Comparison of ENCODE assay signal across 8 mouse cellular contexts in genomic region chr16:84835823-84836743, GRCm38 (mm10). TPM values are rescaled to one million over a fixed set of nuclear protein-coding genes. Genes with fewer than 3 reads are reported as not detected.
DNase-seq lines count a peak whose midpoint lies in the region; ATAC-seq and TF ChIP-seq lines count a peak whose summit lies in the region.

No protein-coding gene starts in this region.

- H3K27me3 ChIP-seq in forebrain, embryonic 11.5 days (ENCODE audit: control insufficient read depth, insufficient read depth, low read length): no peaks in the 10 kb centered on the region

- 8% methylated on average over 29 of the region's 29 CpGs for WGBS in bone marrow, adult 2 months
- WGBS in forebrain, embryonic 11.5 days: 9% methylated on average over 29 of the region's 29 CpGs
- 3% methylated on average over 29 of the region's 29 CpGs for WGBS in large intestine, adult 2 months

- in situ Hi-C loops in ES-E14 (cut with MboI; ENCODE audit: low sequenced_read_pairs in 2 of 2, unreplicated experiment in 2 of 2): loop anchor here in 1 of 2 experiments (10.0 kb wide), 1 partner anchor 101 kb away; the partner anchor contains the start of gene Mrpl39

- intact Hi-C loops in heart, postnatal 14 days (cut with DNase I): loop anchor here (5.0 kb wide), 1 partner anchor 99 kb away; the partner anchor contains the start of gene Mrpl39

- peak overlapping the region; percentile 87 to 96 for H3K4me3 ChIP-seq in ES-E14 (ENCODE audit: insufficient read depth in 1 of 2, low read depth in 1 of 2, low read length in 2 of 2, poor library complexity in 1 of 2, severe bottlenecking in 1 of 2)
- peak overlapping the region; percentile 86 for H3K4me3 ChIP-seq in bone marrow, adult 2 months (replicated peaks; ENCODE audit: control insufficient read depth, low read depth, low read length)
- H3K4me3 ChIP-seq in forebrain, embryonic 11.5 days (ENCODE audit: low read depth, low read length): peak overlapping the region; percentile 92

- peak; percentile 75 for DNase-seq in ES-E14 (ENCODE audit: low read depth, low spot score)
- DNase-seq in forebrain, embryonic 11.5 days (ENCODE audit: low spot score): peak; percentile 61
- peak; percentile 54 to 64 for DNase-seq in heart, postnatal 14 days
- peak; percentile 70 for DNase-seq in large intestine, adult 2 months (ENCODE audit: low read depth, low spot score)
- peak; percentile 61 for DNase-seq in lung, postnatal 10 days
- DNase-seq in ovary, postnatal 14 days (ENCODE audit: low spot score): peak; percentile 42
- DNase-seq in yolk sac, embryonic 10.5 days (ENCODE audit: low spot score): peak; percentile 77

- H3K9me3 ChIP-seq in ES-E14 (ENCODE audit: control insufficient read depth, insufficient read depth, low read depth, low read length): no peaks in the 10 kb centered on the region
- H3K9me3 ChIP-seq in forebrain, embryonic 11.5 days (ENCODE audit: control insufficient read depth, low read length): no peaks in the 10 kb centered on the region

- TF ChIP-seq POLR2A in bone marrow, adult 2 months (IDR thresholded peaks at IDR 0.05; ENCODE audit: borderline replicate concordance, control insufficient read depth, low read depth, low read length): no peak; the same call in 1 of the 2 replicates

- peak overlapping the region; percentile 78 for H3K4me2 ChIP-seq in forebrain, embryonic 11.5 days (ENCODE audit: low read depth, low read length, severe bottlenecking)

- peak overlapping the region; percentile 99 for H3K9ac ChIP-seq in ES-E14 (ENCODE audit: insufficient read depth, low read depth, low read length, poor library complexity, severe bottlenecking)
- H3K9ac ChIP-seq in forebrain, embryonic 11.5 days (ENCODE audit: low read length): peak overlapping the region; percentile 98

- ATAC-seq in forebrain, embryonic 11.5 days (replicated peaks; ENCODE audit: low FRiP score): peak; percentile 13

- H3K36me3 ChIP-seq in ES-E14 (ENCODE audit: control insufficient read depth, insufficient read depth, low read length, poor library complexity, severe bottlenecking): peaks cover 13% of the 10 kb centered on the region
- peaks cover 4% of the 10 kb centered on the region; the same call in 1 of the 2 replicates for H3K36me3 ChIP-seq in forebrain, embryonic 11.5 days (ENCODE audit: control insufficient read depth, insufficient read depth, low read length)

- no peak for TF ChIP-seq CTCF in bone marrow, adult 2 months (IDR thresholded peaks at IDR 0.05; ENCODE audit: control insufficient read depth, insufficient read depth, low read length)

- peak overlapping the region; percentile 100 for H3K27ac ChIP-seq in ES-E14 (ENCODE audit: insufficient read depth, low read depth, low read length, poor library complexity, severe bottlenecking)
- H3K27ac ChIP-seq in bone marrow, adult 2 months (ENCODE audit: control insufficient read depth, insufficient read depth, low read depth, low read length, poor library complexity): peak overlapping the region; percentile 82
- peak overlapping the region; percentile 95 for H3K27ac ChIP-seq in forebrain, embryonic 11.5 days (ENCODE audit: low read depth, low read length)

- H3K4me1 ChIP-seq in ES-E14 (ENCODE audit: control insufficient read depth in 2 of 2, insufficient read depth in 2 of 2, low read length in 2 of 2, poor library complexity in 1 of 2): peaks cover 4 to 7% of the 10 kb centered on the region in 2 experiments; a peak in 3 of 4 replicates
- peaks cover 2% of the 10 kb centered on the region; the same call in 1 of the 2 replicates for H3K4me1 ChIP-seq in bone marrow, adult 2 months (ENCODE audit: control insufficient read depth, insufficient read depth, low read length)
- H3K4me1 ChIP-seq in forebrain, embryonic 11.5 days (replicated peaks; ENCODE audit: control insufficient read depth, insufficient read depth, low read length): no peaks in the 10 kb centered on the region

TF ChIP-seq in ES-E14, 5 proteins besides CTCF, POLR2A, EP300 and RAD21:
- peak; percentile 50; the same call in 1 of the 2 replicates for TF ChIP-seq HCFC1 (IDR thresholded peaks at IDR 0.05; ENCODE audit: borderline replicate concordance, insufficient read depth, low read length)
- TF ChIP-seq ZC3H11A (IDR thresholded peaks at IDR 0.05; ENCODE audit: borderline replicate concordance, low read depth, low read length): no peak
- TF ChIP-seq CHD2 (IDR thresholded peaks at IDR 0.05; ENCODE audit: low read depth, low read length): 0 out of 2 replicates have a peak, but pooled peaks have one; percentile 14
TF ChIP-seq in ES-E14: peak in this region for 2.

RNA-seq across cellular contexts. Expression of gene Atp5j, which starts 0.7 kb away (rescaled TPM):
- total RNA-seq in ES-E14 (2012; rRNA removed): 85.7 and 149 TPM in 2 replicates
- 77.5 and 114 TPM in 2 replicates for polyA plus RNA-seq in bone marrow, adult 2 months (2011; ENCODE audit: insufficient read depth, insufficient read length, low replicate concordance, missing spikeins)
- polyA plus RNA-seq in forebrain, embryonic 11.5 days (2014; fragmentation: Nextera tagmentation; extraction: Ambion mirVana): 744 and 785 TPM in 2 replicates
- total RNA-seq in heart, postnatal 14 days (2021): 1,000 to 10,000 TPM; 1,607 to 1,650 TPM
- polyA plus RNA-seq in large intestine, adult 2 months (2012; rRNA removed): 155 and 198 TPM in 2 replicates

RNA-seq across cellular contexts. Expression of gene Gabpa, which starts 1.4 kb away (rescaled TPM):
- total RNA-seq in ES-E14 (2012; rRNA removed): 92.3 and 95.5 TPM in 2 replicates
- 20.4 and 20.6 TPM in 2 replicates for polyA plus RNA-seq in bone marrow, adult 2 months (2011; ENCODE audit: insufficient read depth, insufficient read length, low replicate concordance, missing spikeins)
- polyA plus RNA-seq in forebrain, embryonic 11.5 days (2014; fragmentation: Nextera tagmentation; extraction: Ambion mirVana): 45.7 and 46.3 TPM in 2 replicates
- total RNA-seq in heart, postnatal 14 days (2021): 10 to 100 TPM; 41.5 to 43.8 TPM
- 5.2 and 6.6 TPM in 2 replicates for polyA plus RNA-seq in large intestine, adult 2 months (2012; rRNA removed)

Comparison
In these comparisons a context has a peak if more than half of its experiments do, and no peak if none do; other contexts are left out.
1. Peak in every context shown above with its lines: DNase-seq, ATAC-seq, H3K4me3 ChIP-seq and H3K27ac ChIP-seq.